Mouse (Mus musculus) neural tube, embryonic 11.5 days (tissue): ENCODE measurements around the gene Zfr2. TPM values are rescaled to one million over a fixed set of nuclear protein-coding genes. Genes with fewer than 3 reads are reported as not detected.

Source experiments
- ATAC-seq: fragments of 200-750 bp; cut with Nextera tagmentation; 2 replicates; pipeline ENCODE4 v1.8.0; 2017; ENCODE audit warnings: moderate number of reproducible peaks, mild to moderate bottlenecking, moderate TSS enrichment, moderate library complexity; ENCODE audit not compliant: insufficient read depth, low FRiP score, low TSS enrichment
- DNase-seq: peaks from one replicate; pipeline ENCODE4 v3.0.0-alpha.2; 2015; ENCODE audit warnings: low spot score
- H3K27ac ChIP-seq: fragments of 300-500 bp; sonication (generic); 2 replicates; pipeline ENCODE4 v1.5.1; 2014; ENCODE audit warnings: low read depth, mild to moderate bottlenecking, low read length
- H3K27me3 ChIP-seq: fragments of 300-500 bp; sonication (generic); 2 replicates; pipeline ENCODE4 v1.6.1; 2014; ENCODE audit warnings: mild to moderate bottlenecking, low read length, mixed read lengths; ENCODE audit not compliant: control insufficient read depth, insufficient read depth
- H3K36me3 ChIP-seq: fragments of 300-500 bp; sonication (generic); 2 replicates; pipeline ENCODE4 v1.6.1; 2014; ENCODE audit warnings: mild to moderate bottlenecking, low read length, moderate library complexity, mixed read lengths; ENCODE audit not compliant: control insufficient read depth, insufficient read depth
- H3K4me1 ChIP-seq: fragments of 300-500 bp; sonication (generic); 2 replicates; pipeline ENCODE4 v1.6.1; 2014; ENCODE audit warnings: low read length, mixed read lengths; ENCODE audit not compliant: control insufficient read depth, insufficient read depth
- H3K4me2 ChIP-seq: fragments of 300-500 bp; sonication (generic); 2 replicates; pipeline ENCODE4 v1.6.1; 2014; ENCODE audit warnings: low read depth, mild to moderate bottlenecking, moderate library complexity
- H3K4me3 ChIP-seq: fragments of 300-500 bp; sonication (generic); 2 replicates; pipeline ENCODE4 v1.5.1; 2014; ENCODE audit warnings: low read depth, low read length
- H3K9ac ChIP-seq: fragments of 300-500 bp; sonication (generic); 2 replicates; pipeline ENCODE4 v1.6.1; 2014; ENCODE audit warnings: mild to moderate bottlenecking, low read length
- H3K9me3 ChIP-seq: fragments of 300-500 bp; sonication (generic); 2 replicates; pipeline ENCODE4 v1.6.1; 2016; ENCODE audit warnings: low read length; ENCODE audit not compliant: control insufficient read depth
- WGBS: fragments of 180-500 bp; shearing (Covaris S2); extraction: QIAGEN DNeasy Blood & Tissue Kit; methylation state at CpG from one replicate; pipeline ENCODE4 v1.1.7; 2014; 5-methylcytosine and 5-hydroxymethylcytosine counted together
- polyA plus RNA-seq: library from polyadenylated mRNA; unstranded; fragments of >200 nt; fragmentation: Nextera tagmentation; extraction: Ambion mirVana; gene quantifications from 2 replicates; pipeline ENCODE4 v1.2.1, GENCODE M21; 2014

Zfr2 gene
- polyA plus RNA-seq, 1 experiment from 2014 or later = 6.0 TPM

DNA sequence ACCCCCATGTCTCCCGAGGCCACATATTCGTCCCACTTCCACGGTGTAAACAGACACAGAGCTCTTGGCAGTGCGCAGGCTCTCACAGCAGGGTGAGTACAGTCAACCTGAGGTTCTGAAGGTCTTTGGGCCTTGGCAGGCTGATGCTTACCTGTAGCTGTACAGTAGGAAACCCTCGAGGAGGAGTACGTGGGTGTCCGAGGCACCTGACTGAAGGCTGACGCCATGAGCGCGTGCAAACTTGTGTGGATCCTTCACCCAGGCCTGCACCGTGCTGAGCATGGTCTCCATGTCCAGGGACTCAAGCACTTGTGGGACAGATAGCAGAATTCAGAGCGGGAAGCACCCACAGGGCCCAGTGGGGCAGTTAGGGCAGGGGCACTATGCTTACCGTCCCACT lies 32.8 kb upstream of the Zfr2 start:
- Histone ChIP-seq H3K4me1 (no peaks in the 10 kb centered on the region), H3K9me3 (no peaks in the 10 kb centered on the region), H3K4me3 (no peak overlapping the region), H3K36me3 (no peaks in the 10 kb centered on the region), H3K27ac (no peak overlapping the region), H3K27me3 (peaks cover 12% of the 10 kb centered on the region), H3K9ac (no peak overlapping the region), H3K4me2 (no peak overlapping the region)
- ATAC-seq = no peak
- no peak for DNase-seq
- WGBS = 83% methylated on average over 13 of the region's 13 CpGs

DNA sequence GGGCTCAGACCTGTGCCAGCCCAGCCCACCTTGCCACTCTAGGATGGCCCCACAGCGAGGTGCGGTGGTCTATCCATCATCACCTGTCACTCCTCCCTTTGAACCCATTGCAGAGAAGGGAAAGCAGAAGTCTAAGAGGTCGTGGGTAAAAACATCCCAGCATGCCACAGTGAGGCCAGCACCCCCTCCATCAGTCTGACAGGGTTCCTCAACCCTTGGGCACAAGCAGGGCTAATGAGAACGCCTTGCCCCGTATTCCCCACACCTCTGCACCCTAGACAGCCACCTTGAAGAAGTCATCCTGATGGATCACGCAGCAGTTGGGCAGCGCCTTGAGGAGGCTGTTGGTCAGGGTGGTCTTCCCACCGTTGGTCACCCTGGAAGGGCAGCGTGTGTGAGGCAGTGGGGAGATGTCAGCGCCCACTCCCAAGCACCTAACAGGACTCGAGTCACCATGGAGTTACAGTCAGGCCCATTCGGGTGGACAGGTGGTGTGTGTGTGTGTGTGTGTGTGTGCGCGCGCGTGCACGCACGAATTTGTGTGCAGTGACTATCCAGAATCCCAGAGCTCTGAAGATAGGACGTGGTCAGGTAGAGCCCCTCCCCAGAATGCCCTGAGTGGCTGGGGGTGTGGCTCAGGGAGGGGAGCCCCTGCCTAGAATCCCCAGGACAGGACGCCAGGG lies 32.2 kb upstream of the Zfr2 start:
- DNase-seq = no peak
- H3K9me3 ChIP-seq = no peaks in the 10 kb centered on the region
- H3K27me3 ChIP-seq = peaks cover 8% of the 10 kb centered on the region
- no peak overlapping the region for H3K4me2 ChIP-seq
- no peak overlapping the region for H3K4me3 ChIP-seq
- H3K36me3 ChIP-seq = no peaks in the 10 kb centered on the region
- H3K4me1 ChIP-seq = no peaks in the 10 kb centered on the region
- no peak overlapping the region for H3K9ac ChIP-seq
- 75% methylated on average over 20 of the region's 20 CpGs for WGBS
- H3K27ac ChIP-seq = no peak overlapping the region
- no peak for ATAC-seq

DNA sequence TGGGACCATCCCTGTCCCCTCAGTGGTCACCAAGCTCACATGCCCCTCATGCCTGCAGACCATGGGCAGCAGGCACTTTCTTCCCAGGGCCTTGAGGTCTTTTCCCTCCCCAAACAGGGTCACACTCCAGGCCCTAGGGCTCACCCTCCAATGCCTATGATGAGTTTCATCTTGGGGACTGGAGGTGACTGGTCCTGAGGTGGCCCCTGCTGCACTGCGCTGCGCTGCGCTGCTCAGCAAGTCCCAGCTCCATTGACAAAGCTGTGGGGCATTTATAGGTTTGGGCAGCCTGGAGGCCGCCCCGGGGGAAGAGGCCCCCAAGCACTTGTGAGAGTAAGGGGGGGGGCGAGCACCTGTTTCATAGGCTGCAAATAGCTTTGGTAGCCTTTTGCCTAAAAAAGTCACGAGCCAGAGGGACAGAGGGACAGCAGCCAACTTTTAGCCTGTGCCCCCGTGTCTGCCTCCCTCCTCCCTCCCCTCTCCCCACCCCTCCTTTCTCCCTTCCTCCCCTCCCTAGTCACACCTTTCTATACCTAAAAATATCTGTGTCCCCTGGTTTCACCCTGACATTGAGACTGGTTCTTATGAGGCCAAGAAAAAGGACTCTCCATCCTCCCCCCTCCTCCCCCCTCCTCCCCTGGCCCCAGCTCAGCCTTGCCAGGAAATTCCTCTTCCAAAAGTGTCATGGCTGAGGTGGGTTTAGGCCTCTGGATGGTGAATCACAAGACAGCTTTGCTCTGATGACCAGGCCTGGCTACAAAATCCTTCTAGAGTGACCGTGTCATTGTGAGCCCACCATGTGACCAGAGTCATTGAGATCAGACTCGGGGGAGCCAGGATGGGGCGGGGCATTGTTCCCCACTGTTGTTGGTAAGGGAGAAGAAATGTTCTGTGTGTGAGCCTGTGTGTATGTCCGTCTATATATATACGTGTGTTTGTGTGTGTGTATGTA lies 30.9 kb upstream of the Zfr2 start, which contains the start of gene Nmrk2:
Nmrk2 (minus strand) TSS at position 245 of the 952 bp plus-strand sequence.
- no peak for ATAC-seq
- Histone ChIP-seq H3K27ac (no peak within 1 kb of the TSS), H3K27me3 (no peaks in the 10 kb centered on the region), H3K9ac (no peak within 1 kb of the TSS), H3K4me2 (no peak within 1 kb of the TSS), H3K4me1 (no peaks in the 10 kb centered on the region), H3K4me3 (no peak within 1 kb of the TSS), H3K9me3 (no peaks in the 10 kb centered on the region), H3K36me3 (no peaks in the 10 kb centered on the region)
- no peak for DNase-seq
- 59% methylated on average over 13 of the region's 13 CpGs for WGBS

DNA sequence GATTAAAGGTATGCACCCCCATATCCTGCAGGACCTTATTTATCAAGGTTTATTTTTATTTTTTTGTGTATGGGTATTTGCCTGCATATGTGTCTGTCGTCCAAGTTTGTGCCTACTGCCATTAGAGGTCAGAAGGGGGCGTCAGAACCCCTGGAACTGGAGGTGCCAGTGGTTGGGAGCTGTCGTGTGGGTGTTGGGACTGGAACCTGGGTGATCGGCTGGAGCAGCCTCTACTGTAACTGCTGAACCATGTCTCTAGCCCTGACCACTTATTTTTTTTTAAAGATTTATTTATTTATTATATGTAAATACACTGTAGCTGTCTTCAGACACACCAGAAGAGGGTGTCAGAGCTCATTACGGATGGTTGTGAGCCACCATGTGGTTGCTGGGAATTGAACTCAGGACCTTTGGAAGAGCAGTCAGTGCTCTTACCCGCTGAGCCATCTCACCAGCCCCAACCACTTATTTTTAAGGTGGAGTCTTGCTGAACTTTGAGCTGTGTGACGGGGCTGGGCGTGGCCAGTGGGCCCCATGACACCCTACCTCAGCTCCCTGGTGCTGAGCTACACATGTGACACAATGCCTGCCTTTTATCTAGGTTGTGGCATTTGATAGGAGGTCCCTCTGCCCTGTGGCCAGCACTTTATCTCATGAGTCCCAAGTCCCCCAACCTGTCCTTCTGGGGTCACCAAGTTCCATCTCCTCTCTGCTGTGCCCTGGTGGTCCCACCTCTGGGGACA lies 29.8 kb upstream of the Zfr2 start:
- no peak for DNase-seq
- Histone ChIP-seq H3K9me3 (no peaks in the 10 kb centered on the region), H3K9ac (no peak overlapping the region), H3K27ac (no peak overlapping the region), H3K27me3 (no peaks in the 10 kb centered on the region), H3K4me3 (no peak overlapping the region), H3K36me3 (no peaks in the 10 kb centered on the region), H3K4me1 (no peaks in the 10 kb centered on the region), H3K4me2 (no peak overlapping the region)
- ATAC-seq = no peak
- WGBS = 73% methylated on average over 8 of the region's 8 CpGs

DNA sequence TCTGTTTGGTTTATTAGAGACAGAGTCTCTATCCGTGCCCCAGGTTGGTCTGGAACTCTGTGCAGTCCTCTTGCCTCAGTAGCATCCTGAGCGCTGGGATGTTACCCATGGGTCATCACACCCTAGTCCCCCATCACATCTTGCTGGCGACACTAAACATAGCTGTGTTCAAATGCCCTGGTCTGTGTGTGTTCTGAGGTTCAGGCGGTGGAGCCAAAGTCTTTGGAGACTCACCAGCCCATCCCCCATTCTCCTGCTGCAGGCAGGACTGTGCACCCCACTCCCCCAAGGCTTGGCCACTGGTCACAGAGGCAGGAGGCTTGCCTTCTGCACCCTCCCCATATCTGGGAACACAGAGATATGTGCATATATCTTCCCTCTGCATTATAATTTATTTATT lies 28.8 kb upstream of the Zfr2 start:
- Histone ChIP-seq H3K9me3 (no peaks in the 10 kb centered on the region), H3K4me3 (no peak overlapping the region), H3K9ac (no peak overlapping the region), H3K27ac (no peak overlapping the region), H3K4me1 (no peaks in the 10 kb centered on the region), H3K4me2 (no peak overlapping the region), H3K27me3 (no peaks in the 10 kb centered on the region), H3K36me3 (no peaks in the 10 kb centered on the region)
- DNase-seq (no peak), ATAC-seq (no peak)
- WGBS = 64% methylated on average over 4 of the region's 4 CpGs

DNA sequence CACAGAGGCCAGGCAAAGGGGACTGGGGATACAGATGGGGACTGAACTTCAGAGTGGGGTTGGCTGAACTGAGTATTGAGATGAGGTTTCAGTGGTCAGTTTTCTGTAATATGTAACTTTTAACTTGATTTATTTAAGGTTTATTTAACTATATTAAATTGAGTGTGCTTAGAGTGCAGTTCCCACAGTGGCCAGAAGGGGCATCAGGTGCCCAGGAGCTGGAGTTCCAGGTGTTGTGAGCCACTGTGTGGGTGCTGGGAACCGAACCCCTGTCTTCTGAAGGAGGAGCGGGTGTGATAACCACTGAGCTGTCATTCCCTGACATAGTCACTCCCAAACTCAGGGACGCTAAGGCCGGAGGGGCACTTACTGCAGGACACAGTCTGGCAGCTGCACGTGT lies 22.8 kb upstream of the Zfr2 start:
- H3K36me3 ChIP-seq = peaks cover 6% of the 10 kb centered on the region
- WGBS = 96% methylated on average over 5 of the region's 5 CpGs

DNA sequence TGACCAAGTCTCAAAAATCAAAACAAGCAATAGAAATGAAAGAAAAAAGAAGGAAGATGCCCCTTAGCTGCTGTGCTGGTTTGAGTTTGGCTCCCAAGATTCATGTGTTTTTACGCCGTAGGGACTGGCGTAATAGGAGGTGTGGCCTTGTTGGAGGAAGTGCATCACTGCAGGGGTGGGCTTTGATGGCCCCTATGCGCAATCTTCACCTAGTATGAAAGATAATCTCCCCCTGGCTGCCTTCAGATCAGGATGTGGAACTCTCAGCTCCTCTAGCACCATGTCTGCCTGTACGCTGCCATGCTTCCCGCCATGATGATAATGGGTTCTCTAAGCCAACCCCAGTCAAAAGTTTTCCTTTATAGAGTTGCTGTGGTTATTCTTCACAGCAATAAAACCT lies 16.7 kb upstream of the Zfr2 start:
- Histone ChIP-seq H3K4me1 (no peaks in the 10 kb centered on the region), H3K9me3 (no peaks in the 10 kb centered on the region), H3K27ac (no peak overlapping the region), H3K36me3 (peaks cover 2% of the 10 kb centered on the region), H3K4me2 (no peak overlapping the region), H3K27me3 (no peaks in the 10 kb centered on the region), H3K4me3 (no peak overlapping the region), H3K9ac (no peak overlapping the region)
- no peak for ATAC-seq
- WGBS = 87% methylated on average over 6 of the region's 6 CpGs
- DNase-seq = no peak

More for the DNA sequence above, 22.8 kb upstream of the Zfr2 start:
- Histone ChIP-seq H3K27ac (no peak overlapping the region), H3K4me1 (no peaks in the 10 kb centered on the region), H3K27me3 (no peaks in the 10 kb centered on the region), H3K9ac (no peak overlapping the region), H3K4me3 (no peak overlapping the region), H3K4me2 (no peak overlapping the region), H3K9me3 (no peaks in the 10 kb centered on the region)
- DNase-seq (no peak), ATAC-seq (no peak)

DNA sequence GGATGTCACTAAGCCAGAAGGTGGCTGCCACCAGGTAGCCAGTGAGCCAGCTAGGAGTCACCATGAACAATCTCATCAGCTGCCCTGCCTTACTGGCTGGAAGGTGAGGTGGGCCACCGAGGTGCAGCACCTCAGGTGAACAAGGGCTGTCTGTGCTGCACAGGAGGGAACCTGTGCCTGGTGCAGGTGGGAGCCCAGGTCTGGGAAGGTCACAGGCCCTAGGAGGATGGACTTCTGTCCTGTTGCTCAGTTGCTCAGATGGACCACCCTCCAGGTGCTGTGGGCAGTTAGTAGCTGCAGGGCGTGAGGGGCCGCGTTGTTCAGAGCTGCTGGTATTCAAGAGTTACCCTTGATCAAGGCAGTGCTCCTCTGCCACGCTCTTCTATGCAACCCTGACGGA lies 16.1 kb upstream of the Zfr2 start:
- Histone ChIP-seq H3K9ac (no peak overlapping the region), H3K27me3 (no peaks in the 10 kb centered on the region), H3K4me1 (no peaks in the 10 kb centered on the region), H3K27ac (no peak overlapping the region), H3K36me3 (peaks cover 2% of the 10 kb centered on the region), H3K9me3 (no peaks in the 10 kb centered on the region), H3K4me3 (no peak overlapping the region), H3K4me2 (no peak overlapping the region)
- ATAC-seq (no peak), DNase-seq (no peak)
- WGBS = 89% methylated on average over 6 of the region's 6 CpGs
